Mouse (Mus musculus): ENCODE results near the gene Supt7l. TPM values are rescaled to one million over a fixed set of nuclear protein-coding genes. Genes with fewer than 3 reads are reported as not detected.
A peak's percentile ranks its signal among the peaks of the same experiment; 100 is the strongest.

Supt7l gene
- total RNA-seq, 2 experiments from 2014 or later = 9.6 to 12.5 TPM

DNA sequence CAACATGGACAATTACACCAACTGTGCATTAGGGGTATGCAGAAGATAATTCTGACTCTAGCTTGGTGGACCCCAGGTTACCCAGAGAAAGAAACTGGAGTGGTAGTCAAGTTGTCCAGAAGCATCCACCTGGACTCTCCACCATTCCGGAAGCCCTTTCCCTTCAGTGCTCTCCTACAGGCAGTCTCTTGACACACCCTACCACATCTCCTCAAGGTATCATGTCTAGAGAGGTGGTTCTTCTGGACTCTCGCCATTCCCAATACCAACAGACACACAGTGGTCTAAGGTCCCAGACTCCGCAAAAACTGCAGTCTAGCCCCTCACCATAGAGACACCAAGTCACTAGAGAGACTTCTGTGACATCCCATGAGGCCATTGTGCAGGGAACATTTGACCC is 42.2 kb downstream of the Supt7l start, which contains the start of gene 4930548H24Rik:
4930548H24Rik (plus strand) TSS at position 301 of the 400 bp plus-strand sequence.
- no peak for DNase-seq
- intact Hi-C loops (cut with DNase I) = no loop called here
- Histone ChIP-seq H3K4me3 (no peak within 1 kb of the TSS), H3K27ac (no peak within 1 kb of the TSS)
- TF ChIP-seq CTCF (IDR thresholded peaks at IDR 0.05) = no peak

DNA sequence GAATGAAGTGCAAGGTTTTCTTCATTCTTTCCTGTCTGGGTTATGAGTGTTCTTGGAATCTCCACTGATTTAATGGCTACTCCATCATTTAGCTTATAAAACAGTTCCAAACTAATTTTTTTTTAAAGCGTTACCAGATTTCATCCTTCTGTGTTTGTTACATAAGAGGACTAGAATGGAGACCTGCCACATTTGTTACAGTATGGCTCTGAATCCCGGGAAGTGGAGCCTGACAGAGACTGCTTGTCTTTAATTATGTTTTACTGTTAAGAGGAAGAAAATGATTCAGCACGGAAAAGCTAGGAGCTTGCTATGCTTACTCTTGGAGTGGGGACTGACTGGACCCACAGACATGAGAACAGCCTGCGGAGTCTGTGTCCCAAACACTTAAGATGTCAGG is 47.1 kb downstream of the Supt7l start:
- H3K4me3 ChIP-seq = no peak overlapping the region
- no peak for DNase-seq
- intact Hi-C loops (cut with DNase I) = no loop called here
- no peak for TF ChIP-seq CTCF (IDR thresholded peaks at IDR 0.05)
- H3K27ac ChIP-seq = no peak overlapping the region

DNA sequence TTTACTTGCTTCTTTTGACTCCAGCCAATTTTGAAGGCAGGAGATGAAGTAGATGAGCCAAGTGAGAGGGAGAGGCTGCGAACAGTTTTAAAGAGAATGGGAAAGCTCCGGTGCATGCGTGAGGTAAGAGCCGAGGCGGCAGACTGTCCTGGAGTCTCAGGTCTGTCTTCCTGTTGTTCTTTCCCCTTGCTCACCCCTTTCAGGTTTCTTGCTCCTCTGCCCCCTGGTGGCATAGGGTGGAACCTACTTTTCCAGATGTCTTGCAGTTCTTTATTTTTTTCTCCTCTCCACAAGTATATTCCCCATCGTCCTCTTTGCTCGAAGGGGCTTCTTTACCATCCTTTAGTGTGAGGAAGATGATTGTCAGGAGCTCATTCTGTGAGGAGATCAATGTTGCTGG is 57.3 kb downstream of the Supt7l start:
- Histone ChIP-seq H3K27ac (peak overlapping the region; percentile 46; the same call in 1 of the 2 replicates), H3K4me3 (no peak overlapping the region)
- DNase-seq = peak; percentile 53
- TF ChIP-seq CTCF (IDR thresholded peaks at IDR 0.05) = peak; percentile 67
- intact Hi-C loops (cut with DNase I) = no loop called here

DNA sequence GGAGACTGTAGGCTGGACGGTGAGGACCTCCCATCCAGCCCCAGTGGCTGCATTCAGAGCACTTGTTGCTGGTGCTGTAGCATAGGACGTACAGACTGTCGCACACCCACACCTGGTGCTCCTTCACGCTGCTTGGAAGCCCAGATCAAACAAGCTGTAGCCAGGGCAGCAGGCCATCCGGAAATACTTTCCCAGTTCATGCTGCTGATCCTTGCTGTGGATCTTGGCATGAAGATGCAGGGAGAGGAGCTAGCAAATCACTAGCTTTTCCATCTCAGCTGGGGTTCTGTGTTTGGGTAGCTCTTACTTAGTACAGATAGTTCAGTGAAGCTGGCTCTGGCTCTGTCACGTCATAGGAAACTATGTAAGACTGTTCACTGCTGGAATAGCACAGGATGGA is 57.9 kb downstream of the Supt7l start:
- no peak for DNase-seq
- H3K4me3 ChIP-seq = no peak overlapping the region
- intact Hi-C loops (cut with DNase I) = no loop called here
- TF ChIP-seq CTCF (IDR thresholded peaks at IDR 0.05) = no peak
- no peak overlapping the region; the same call in 1 of the 2 replicates for H3K27ac ChIP-seq

DNA sequence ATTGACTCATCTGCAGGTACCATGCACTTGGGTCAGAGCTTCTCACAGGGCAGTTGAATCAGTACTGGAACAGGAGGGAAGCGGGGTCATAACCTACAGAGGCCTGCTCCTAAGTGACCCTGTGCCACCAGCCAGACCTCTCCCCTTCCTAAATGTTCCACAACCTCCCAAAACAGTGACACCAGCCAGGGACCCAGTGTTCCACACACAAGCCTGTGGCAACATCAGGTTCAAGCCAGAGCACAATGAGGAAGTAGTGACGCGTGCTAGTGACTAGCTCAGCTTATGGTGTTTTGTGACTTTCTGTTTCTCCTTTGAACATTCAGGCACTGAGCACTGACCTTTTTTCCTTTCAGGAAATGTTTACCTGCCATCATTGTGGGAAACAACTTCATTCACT is 59.8 kb downstream of the Supt7l start:
- Histone ChIP-seq H3K27ac (no peak overlapping the region), H3K4me3 (no peak overlapping the region)
- intact Hi-C loops (cut with DNase I) = no loop called here
- no peak for DNase-seq
- no peak for TF ChIP-seq CTCF (IDR thresholded peaks at IDR 0.05)

Other genes starting within 250 kb of the Supt7l start
- gene Ift172, start 236.7 kb downstream of the Supt7l start, total RNA-seq (2021) = 10 to 100 TPM; 26.0 to 34.8 TPM
- 1 to 10 TPM; 1.2 to 3.2 TPM for gene Fndc4, start 231.7 kb downstream of the Supt7l start, total RNA-seq (2021)
- not detected for gene Gckr, start 230.4 kb downstream of the Supt7l start, total RNA-seq (2021)
- 10 to 100 TPM; 12.3 to 14.0 TPM for gene Zfp512, start 75.4 kb downstream of the Supt7l start, total RNA-seq (2021)
- gene 4930548H24Rik, start 42.1 kb downstream of the Supt7l start, total RNA-seq (2021) = under 1 TPM in 1 of 2 experiments, not detected in 1; 0.10 TPM
- gene Gpn1, start 33.1 kb downstream of the Supt7l start, total RNA-seq (2021) = 10 to 100 TPM; 16.7 to 18.7 TPM
- gene Slc4a1ap, start 812 bp downstream of the Supt7l start, total RNA-seq (2021) = 10 to 100 TPM; 20.5 to 25.7 TPM
- 100 to 1,000 TPM; 221 to 296 TPM for gene Mrpl33, start 69.1 kb upstream of the Supt7l start, total RNA-seq (2021)
- 1 to 10 TPM; 3.9 to 5.9 TPM for gene Rbks, start 169.8 kb upstream of the Supt7l start, total RNA-seq (2021)
- 10 to 100 TPM; 30.2 TPM for gene Babam2, start 169.9 kb upstream of the Supt7l start, total RNA-seq (2021)